Mouse (Mus musculus) lung, adult 2 months (tissue): ENCODE results near the gene Gpn1. TPM values are rescaled to one million over a fixed set of nuclear protein-coding genes. Genes with fewer than 3 reads are reported as not detected.
"Not testable (repeated sequence)": the region's sequence is repeated elsewhere in the genome, so short reads cannot be mapped to it uniquely, and the experiment has no call there.

Source experiments
- DNase-seq: peaks from one replicate; pipeline ENCODE4 v3.0.0; 2022
- H3K4me1 ChIP-seq: fragments of 200-500 bp; 2 replicates; pipeline ENCODE4 v1.6.1; 2011; ENCODE audit warnings: low read length; ENCODE audit not compliant: control insufficient read depth, insufficient read depth
- H3K4me3 ChIP-seq: fragments of 200-500 bp; replicated peaks from 2 replicates; pipeline ENCODE3; 2011; ENCODE audit warnings: low read depth, mild to moderate bottlenecking, control low read depth, low read length; ENCODE audit errors: extremely low read depth
- CTCF ChIP-seq: fragments of 200-500 bp; IDR thresholded peaks from 2 replicates; pipeline ENCODE4 v1.5.1; 2011; ENCODE audit warnings: mild to moderate bottlenecking, low read length, control low read depth; ENCODE audit not compliant: insufficient read depth
- POLR2A ChIP-seq: fragments of 200-500 bp; IDR thresholded peaks from 2 replicates; pipeline ENCODE4 v1.6.1; 2011; ENCODE audit warnings: low read depth, mild to moderate bottlenecking, control low read depth, low read length, borderline replicate concordance; ENCODE audit errors: extremely low read depth
- WGBS: fragments of 180-500 bp; shearing (Covaris S2); methylation state at CpG from one replicate; pipeline ENCODE4 v1.1.7; 2018; 5-methylcytosine and 5-hydroxymethylcytosine counted together
- polyA plus RNA-seq: library from polyadenylated mRNA; depleted of rRNA; stranded (reverse); fragments of >200 nt; gene quantifications from 2 replicates; pipeline ENCODE4 v1.2.3, GENCODE M21; 2012

Gpn1 gene
- polyA plus RNA-seq, 1 experiment: 10.8 TPM

DNA sequence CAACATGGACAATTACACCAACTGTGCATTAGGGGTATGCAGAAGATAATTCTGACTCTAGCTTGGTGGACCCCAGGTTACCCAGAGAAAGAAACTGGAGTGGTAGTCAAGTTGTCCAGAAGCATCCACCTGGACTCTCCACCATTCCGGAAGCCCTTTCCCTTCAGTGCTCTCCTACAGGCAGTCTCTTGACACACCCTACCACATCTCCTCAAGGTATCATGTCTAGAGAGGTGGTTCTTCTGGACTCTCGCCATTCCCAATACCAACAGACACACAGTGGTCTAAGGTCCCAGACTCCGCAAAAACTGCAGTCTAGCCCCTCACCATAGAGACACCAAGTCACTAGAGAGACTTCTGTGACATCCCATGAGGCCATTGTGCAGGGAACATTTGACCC, 9.1 kb upstream of the Gpn1 start, which contains the start of gene 4930548H24Rik:
Gene 4930548H24Rik (plus strand): TSS at position 301 of the 400 bp plus-strand sequence.
- no peak within 1 kb of the TSS for H3K4me3 ChIP-seq
- TF ChIP-seq CTCF: no peak
- no peak for TF ChIP-seq POLR2A
- no peak for DNase-seq
- WGBS: 98% methylated on average over 3 of the region's 3 CpGs
- H3K4me1 ChIP-seq: no peaks in the 10 kb centered on the region

DNA sequence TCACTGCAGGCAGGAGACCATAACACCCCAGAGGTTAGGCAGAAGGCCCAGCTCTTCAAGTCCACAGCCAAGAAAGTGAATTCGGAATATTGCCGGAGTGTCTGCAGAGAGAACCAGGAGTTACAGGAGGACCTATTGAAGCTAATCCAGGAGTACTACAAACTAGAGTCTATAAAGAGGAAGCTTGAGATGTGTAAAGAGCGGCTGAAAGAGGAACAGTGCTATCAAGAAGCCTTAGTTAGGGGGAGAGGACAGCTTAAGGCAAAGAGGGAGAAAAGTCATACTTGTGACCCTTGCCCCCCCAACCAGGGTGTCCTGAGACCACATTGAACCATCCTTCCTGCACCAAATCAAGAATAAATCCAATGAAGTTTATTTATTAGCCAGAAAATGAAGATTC, 6.7 kb upstream of the Gpn1 start:
- no peak overlapping the region for H3K4me3 ChIP-seq
- DNase-seq: no peak
- WGBS: 87% methylated on average over 3 of the region's 3 CpGs
- no peak for TF ChIP-seq POLR2A
- no peak for TF ChIP-seq CTCF
- H3K4me1 ChIP-seq: no peaks in the 10 kb centered on the region

DNA sequence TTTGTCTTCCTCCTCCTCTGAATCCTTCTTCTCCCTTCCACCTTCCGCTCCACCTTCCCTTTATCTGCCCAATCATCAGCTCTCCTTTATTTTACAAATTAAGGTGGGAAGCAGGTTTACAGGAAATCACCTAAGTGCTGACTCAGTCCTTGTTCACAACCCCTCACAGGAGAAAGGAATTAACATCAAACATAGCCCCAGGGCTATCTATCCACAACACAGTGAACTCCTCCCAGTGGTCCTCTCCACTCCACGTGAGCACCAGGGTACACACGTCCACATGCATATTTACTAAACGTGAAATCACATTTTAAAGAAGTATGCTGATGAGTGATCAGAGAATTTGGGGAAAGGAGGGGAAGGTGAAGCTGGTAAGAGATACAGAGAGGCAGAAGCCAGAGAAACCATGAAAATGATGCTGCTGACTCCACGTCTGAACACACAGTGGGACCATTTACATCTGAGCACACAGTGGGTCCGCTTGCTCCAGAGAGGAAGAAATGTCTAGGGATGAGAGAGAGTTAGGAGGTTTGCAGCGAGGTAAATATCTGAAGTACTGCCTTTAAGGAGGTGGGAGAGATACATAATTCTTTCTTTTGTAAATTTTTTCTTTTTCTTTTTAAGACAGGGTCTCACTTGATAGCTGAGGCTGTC, 5.3 kb upstream of the Gpn1 start:
- WGBS: 60% methylated on average over 7 of the region's 7 CpGs
- DNase-seq: no peak
- TF ChIP-seq POLR2A (no peak), CTCF (no peak)
- Histone ChIP-seq H3K4me1 (no peaks in the 10 kb centered on the region), H3K4me3 (no peak overlapping the region)

DNA sequence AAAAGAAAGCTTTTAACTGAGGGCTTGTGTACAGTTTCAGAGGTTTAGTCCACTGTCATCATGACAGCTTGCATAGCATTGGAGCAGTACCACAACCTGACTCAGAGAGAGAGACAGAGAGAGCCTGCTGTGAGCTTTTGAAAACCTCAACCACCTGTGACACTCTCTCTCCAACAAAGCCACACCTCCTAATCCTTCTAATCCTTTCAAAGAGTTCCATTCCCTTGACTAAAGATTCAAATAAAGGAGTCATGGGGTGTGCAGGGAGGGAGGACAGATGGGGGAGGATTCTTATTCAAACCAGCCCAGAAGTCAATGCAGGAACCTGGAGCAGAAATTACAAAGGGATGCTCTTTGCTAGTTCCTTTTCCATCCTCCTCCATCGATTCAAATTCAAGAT, 2.5 kb upstream of the Gpn1 start:
- no peak for TF ChIP-seq CTCF
- no peak for TF ChIP-seq POLR2A
- WGBS: 63% methylated on average over 1 of the region's 1 CpGs

DNA sequence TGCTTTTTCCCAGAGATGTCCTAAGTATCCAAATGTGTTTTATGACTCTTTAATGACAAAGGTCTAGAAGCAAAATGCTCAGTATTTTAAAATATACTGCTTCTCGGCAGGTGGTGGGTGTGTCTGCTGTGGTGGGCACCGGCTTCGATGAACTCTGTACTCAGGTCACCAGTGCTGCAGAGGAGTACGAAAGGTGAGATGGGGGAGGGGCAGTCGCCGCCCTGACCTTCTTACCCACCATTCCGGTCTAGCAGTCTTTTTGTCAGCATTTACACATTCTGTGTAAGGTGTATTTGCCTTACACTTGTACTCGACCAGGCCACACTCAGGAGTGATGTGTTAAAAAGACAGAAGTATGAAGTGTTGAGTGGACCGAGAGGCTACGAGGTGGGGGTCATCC, 10.3 kb downstream of the Gpn1 start:
- TF ChIP-seq POLR2A (no peak), CTCF (no peak)
- DNase-seq: no peak
- Histone ChIP-seq H3K4me1 (no peaks in the 10 kb centered on the region; the same call in 1 of the 2 replicates), H3K4me3 (no peak overlapping the region)
- 69% methylated on average over 10 of the region's 10 CpGs for WGBS

More for the DNA sequence above, 2.5 kb upstream of the Gpn1 start:
- no peak for DNase-seq
- no peak overlapping the region for H3K4me3 ChIP-seq
- peaks cover 3% of the 10 kb centered on the region; the same call in 1 of the 2 replicates for H3K4me1 ChIP-seq

DNA sequence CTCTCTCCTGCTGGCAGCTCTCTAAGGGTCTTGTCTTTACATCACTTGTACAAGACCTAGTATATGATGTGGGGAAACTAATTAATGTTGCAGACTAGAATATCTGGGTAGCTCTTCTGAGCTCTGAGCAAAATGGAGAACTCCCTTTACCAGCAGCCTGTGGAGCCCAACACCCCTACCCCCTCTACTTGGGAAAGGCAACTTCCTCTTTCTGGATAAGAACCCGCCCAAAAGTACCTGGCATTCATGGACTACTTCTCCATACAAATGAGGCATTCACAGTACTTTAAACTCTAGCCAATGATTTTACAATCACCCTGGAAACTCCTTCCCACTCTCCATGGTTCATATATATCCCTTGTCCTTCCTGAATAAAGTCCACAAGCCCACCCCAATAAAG, 17.9 kb downstream of the Gpn1 start:
- TF ChIP-seq CTCF (no peak), POLR2A (no peak)
- WGBS: 53% methylated on average over 1 of the region's 1 CpGs
- DNase-seq: no peak

DNA sequence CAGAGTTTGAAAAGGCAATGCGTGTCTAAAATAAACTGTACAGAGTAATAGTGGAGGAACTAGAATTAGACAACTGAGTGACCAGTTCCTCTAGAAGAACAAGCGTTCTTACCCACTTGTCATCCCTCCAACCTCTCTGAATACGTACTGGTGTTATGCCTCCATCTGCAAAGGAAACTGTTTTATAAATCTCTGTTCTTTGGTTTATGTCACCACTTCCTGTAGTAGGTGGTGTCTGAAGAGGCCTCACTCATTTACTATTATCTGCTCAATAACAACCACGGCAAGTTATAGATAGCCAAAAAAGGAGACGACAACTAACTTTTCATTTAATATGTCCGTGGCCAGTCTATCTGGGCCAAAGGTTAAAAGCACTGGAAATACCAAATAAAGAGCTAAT, 26.0 kb downstream of the Gpn1 start:
- H3K4me3 ChIP-seq: no peak overlapping the region
- WGBS: 47% methylated on average over 6 of the region's 6 CpGs

More for the DNA sequence above, 17.9 kb downstream of the Gpn1 start:
- Histone ChIP-seq H3K4me1 (no peaks in the 10 kb centered on the region), H3K4me3 (no peak overlapping the region)

DNA sequence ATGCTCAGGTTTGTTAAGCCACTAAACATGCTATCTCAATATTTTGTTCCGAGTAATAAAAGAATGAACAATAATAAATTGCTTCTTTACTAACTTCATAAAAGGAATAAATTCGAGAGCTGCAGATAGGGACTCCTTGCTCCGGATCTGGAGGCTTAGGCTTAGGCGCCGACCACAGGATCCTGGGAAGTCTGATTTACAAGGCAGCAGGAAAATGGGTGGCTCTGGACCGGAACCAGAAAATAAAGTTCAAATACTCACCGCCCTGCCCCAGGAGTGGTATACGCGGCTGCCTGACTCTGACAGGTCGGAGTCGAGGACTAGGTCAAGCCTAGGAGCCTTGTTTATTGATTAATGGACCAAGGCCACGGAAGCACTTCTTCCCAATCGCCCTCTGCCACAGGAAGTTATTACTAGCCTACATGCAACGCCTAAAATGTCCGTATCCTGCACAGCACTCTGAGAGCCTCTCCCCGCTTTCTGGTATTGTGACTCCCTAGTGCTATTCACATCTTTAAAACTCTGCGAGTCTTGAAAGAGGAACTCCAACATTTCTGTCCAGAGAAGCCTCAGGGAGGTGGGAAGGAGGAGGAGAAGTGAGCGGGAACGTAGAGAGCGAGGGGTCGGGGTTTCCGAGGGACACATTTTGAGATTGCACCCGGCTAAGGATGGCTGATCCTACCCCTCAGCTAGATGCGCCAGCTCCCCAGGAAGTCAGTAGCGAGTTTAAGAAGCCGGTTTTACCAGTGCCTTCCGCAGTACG, 32.0 kb downstream of the Gpn1 start, which contains the start of gene Slc4a1ap:
Gene Slc4a1ap (plus strand): TSS at position 642 of the 763 bp plus-strand sequence.
- TF ChIP-seq CTCF: no peak
- peak; percentile 80; the same call in 1 of the 2 replicates for TF ChIP-seq POLR2A
- H3K4me3 ChIP-seq: peak within 1 kb of the TSS; percentile 93
- DNase-seq: peak; percentile 83
- peaks cover 3% of the 10 kb centered on the region for H3K4me1 ChIP-seq
- WGBS: under 1% methylated on average over 28 of the region's 28 CpGs

More for the DNA sequence above, 26.0 kb downstream of the Gpn1 start:
- H3K4me1 ChIP-seq: peaks cover 4% of the 10 kb centered on the region; the same call in 1 of the 2 replicates
- TF ChIP-seq CTCF: no peak
- no peak for TF ChIP-seq POLR2A
- no peak for DNase-seq

DNA sequence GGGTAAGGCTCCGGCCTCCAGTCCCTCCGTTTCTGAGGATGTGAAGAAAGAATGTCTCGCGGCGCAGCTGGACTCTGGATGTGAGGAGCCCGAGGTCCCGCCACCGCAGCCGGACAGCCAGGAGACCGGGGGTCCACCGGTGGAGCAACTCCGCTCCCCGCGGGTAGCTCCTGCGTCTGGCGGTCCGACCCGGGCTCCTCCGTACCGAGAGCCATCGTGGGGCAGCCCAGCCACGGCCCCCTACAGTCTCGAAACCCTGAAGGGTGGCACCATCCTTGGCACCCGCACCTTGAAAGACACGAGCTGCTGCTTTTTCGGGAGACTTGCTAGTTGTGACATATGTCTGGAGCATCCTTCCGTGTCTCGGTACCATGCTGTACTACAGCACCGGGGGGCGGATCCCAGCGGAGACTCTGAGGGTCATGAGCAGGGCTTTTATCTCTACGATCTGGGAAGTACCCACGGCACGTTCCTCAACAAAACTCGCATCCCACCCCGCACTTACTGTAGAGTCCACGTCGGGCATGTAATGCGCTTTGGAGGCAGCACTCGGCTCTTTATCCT, 32.7 kb downstream of the Gpn1 start:
- no peak for DNase-seq
- H3K4me1 ChIP-seq: peaks cover 3% of the 10 kb centered on the region

DNA sequence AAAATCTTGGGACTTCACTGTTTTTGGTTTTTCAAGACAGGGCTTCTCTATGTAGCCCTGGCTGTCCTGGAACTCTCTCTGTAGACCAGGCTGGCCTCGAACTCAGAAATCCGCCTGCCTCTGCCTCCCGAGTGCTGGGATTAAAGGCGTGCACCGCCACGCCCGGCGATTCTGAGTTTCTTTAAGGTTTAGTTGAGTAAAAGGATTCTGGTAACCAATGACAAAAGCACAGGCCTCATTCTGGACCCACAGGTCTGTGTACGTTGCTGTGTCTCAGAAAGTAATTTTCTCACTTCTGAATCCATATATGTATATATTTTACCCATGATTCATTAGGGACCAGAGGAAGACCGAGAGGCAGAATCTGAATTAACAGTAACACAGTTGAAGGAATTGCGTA, 33.2 kb downstream of the Gpn1 start, which contains the start of gene Supt7l:
Gene Supt7l (minus strand): TSS at position 101 of the 400 bp plus-strand sequence.
- H3K4me3 ChIP-seq: peak within 1 kb of the TSS; percentile 93
- 76% methylated on average over 11 of the region's 11 CpGs for WGBS
- not testable (repeated sequence) for H3K4me1 ChIP-seq, DNase-seq

More for the DNA sequence above, 32.7 kb downstream of the Gpn1 start:
- TF ChIP-seq CTCF (no peak), POLR2A (no peak)
- WGBS: 2% methylated on average over 40 of the region's 40 CpGs
- H3K4me3 ChIP-seq: peak overlapping the region; percentile 93
